Mouse (Mus musculus): ENCODE results near the gene Gm13278. TPM values are rescaled to one million over a fixed set of nuclear protein-coding genes. Genes with fewer than 3 reads are reported as not detected.
"Not testable (repeated sequence)": the region's sequence is repeated elsewhere in the genome, so short reads cannot be mapped to it uniquely, and the experiment has no call there.

The Gm13278 gene
- polyA plus RNA-seq, 1 experiment = not detected

DNA sequence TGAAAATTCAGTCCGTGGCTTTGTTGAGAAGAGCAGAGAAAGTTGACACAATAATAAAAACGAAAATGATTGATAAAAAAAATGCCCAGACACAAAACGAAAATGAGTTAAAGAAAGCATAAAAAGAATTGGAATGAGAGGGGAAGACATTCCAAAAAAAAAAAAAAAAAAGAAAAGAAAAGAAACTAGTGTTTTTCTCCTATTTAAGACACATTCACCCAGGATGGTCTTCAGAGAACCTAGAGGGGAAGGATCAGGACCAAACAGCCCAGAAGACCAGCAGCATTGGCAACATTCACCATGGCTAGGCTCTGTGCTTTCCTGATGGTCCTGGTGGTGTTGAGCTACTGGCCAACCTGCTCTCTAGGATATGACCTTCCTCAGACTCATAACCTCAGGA, 24.6 kb downstream of the Gm13278 start, which contains the start of gene Ifna7:
TSS of gene Ifna7 (plus strand) at position 301 of the 400 bp plus-strand sequence.
- TF ChIP-seq CTCF (IDR thresholded peaks at IDR 0.05; ENCODE audit: low read depth, low read length) (no peak), POLR2A (IDR thresholded peaks at IDR 0.05; ENCODE audit: borderline replicate concordance, low read depth, low read length) (no peak)
- Histone ChIP-seq H3K4me3 (ENCODE audit: insufficient read depth, low read length) (no peak within 1 kb of the TSS), H3K27ac (ENCODE audit: insufficient read depth, low read depth, low read length) (no peak within 1 kb of the TSS), H3K4me1 (ENCODE audit: control insufficient read depth, insufficient read depth, low read length) (no peaks in the 10 kb centered on the region)

GRCm38 (mm10) chr4:88819659-88820058, 28.3 kb downstream of the Gm13278 start, which contains the start of gene Ifna11:
Gene Ifna11 (plus strand): TSS chr4:88819959.
- Histone ChIP-seq H3K27ac (ENCODE audit: insufficient read depth, low read depth, low read length) (no peak within 1 kb of the TSS), H3K4me1 (ENCODE audit: control insufficient read depth, insufficient read depth, low read length) (no peaks in the 10 kb centered on the region), H3K4me3 (ENCODE audit: insufficient read depth, low read length) (no peak within 1 kb of the TSS)
- TF ChIP-seq CTCF (IDR thresholded peaks at IDR 0.05; ENCODE audit: low read depth, low read length) (no peak), POLR2A (IDR thresholded peaks at IDR 0.05; ENCODE audit: borderline replicate concordance, low read depth, low read length) (no peak)

DNA sequence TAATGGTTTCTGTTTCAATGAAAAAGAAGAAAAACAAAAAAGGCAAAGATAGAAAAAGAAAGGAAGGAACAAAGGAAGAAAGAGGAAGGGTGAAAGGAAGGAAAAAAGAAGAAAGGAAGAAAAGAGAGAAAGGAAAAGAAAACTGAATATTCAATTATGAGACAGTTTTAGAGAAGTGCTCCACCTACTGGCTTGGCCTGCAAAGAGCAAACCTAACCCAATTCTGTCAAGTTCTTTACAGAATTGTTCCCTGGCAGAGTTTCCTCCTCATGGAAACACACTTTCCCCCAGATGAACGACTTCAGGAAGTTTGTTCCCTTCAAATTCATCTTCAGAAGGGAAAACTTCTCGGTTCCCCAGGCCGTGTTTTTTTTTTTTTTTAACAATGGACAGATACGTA, 31.6 kb downstream of the Gm13278 start:
- TF ChIP-seq POLR2A (IDR thresholded peaks at IDR 0.05; ENCODE audit: borderline replicate concordance, low read depth, low read length) (no peak), CTCF (IDR thresholded peaks at IDR 0.05; ENCODE audit: low read depth, low read length) (no peak)
- H3K4me3 ChIP-seq (ENCODE audit: insufficient read depth, low read length) = no peak overlapping the region
- H3K4me1 ChIP-seq (ENCODE audit: control insufficient read depth, insufficient read depth, low read length) = no peaks in the 10 kb centered on the region
- H3K27ac ChIP-seq (ENCODE audit: insufficient read depth, low read depth, low read length) = no peak overlapping the region

- not testable (repeated sequence) for H3K4me1 ChIP-seq (ENCODE audit: control insufficient read depth, insufficient read depth, low read length); H3K27ac ChIP-seq (ENCODE audit: insufficient read depth, low read depth, low read length); H3K4me3 ChIP-seq (ENCODE audit: insufficient read depth, low read length)
Measured at GRCm38 (mm10) chr4:88827116-88827515, 35.8 kb downstream of the Gm13278 start, which contains the start of gene Ifna6. Gene Ifna6 (plus strand): TSS chr4:88827416.

DNA sequence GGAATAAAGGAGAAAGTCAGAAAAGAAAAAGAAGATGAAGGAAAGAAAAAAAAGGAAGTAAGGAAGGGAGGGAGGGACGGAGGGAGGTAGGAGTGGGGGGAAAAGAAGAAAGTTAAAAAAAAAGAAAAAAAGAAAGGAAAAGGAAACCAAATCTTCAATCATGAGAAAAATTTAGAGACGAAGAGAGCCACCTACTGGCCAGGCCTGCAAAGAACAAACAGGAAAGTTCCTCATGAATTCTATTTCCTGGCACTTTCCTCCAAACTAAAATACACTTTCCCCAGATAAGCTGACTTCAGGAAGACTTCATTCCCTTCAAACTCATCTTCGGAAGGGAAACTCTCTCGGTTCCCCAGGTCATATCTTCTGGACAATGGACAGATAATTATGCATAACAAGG, 39.2 kb downstream of the Gm13278 start:
- H3K4me1 ChIP-seq (ENCODE audit: control insufficient read depth, insufficient read depth, low read length) = no peaks in the 10 kb centered on the region
- H3K27ac ChIP-seq (ENCODE audit: insufficient read depth, low read depth, low read length) = no peak overlapping the region
- no peak overlapping the region for H3K4me3 ChIP-seq (ENCODE audit: insufficient read depth, low read length)
- TF ChIP-seq CTCF (IDR thresholded peaks at IDR 0.05; ENCODE audit: low read depth, low read length) (no peak), POLR2A (IDR thresholded peaks at IDR 0.05; ENCODE audit: borderline replicate concordance, low read depth, low read length) (no peak)

DNA sequence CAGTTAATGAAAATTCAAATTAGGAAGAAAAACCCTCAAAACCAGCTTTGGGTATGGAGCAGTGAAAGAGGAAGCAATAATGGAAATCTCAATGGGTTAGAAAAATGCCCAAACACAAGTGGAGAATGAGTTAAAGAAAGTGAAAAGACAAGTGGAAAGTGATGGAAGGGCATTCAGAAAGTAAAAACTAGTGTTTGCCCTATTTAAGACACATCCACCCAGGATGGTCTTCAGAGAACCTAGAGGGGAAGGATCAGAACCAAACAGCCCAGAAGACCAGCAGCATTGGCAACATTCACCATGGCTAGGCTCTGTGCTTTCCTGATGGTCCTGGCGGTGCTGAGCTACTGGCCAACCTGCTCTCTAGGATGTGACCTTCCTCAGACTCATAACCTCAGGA, 43.9 kb downstream of the Gm13278 start, which contains the start of gene Ifna5:
TSS of gene Ifna5 (plus strand) at position 301 of the 400 bp plus-strand sequence.
- not testable (repeated sequence) for H3K4me3 ChIP-seq (ENCODE audit: insufficient read depth, low read length); H3K4me1 ChIP-seq (ENCODE audit: control insufficient read depth, insufficient read depth, low read length); H3K27ac ChIP-seq (ENCODE audit: insufficient read depth, low read depth, low read length)

DNA sequence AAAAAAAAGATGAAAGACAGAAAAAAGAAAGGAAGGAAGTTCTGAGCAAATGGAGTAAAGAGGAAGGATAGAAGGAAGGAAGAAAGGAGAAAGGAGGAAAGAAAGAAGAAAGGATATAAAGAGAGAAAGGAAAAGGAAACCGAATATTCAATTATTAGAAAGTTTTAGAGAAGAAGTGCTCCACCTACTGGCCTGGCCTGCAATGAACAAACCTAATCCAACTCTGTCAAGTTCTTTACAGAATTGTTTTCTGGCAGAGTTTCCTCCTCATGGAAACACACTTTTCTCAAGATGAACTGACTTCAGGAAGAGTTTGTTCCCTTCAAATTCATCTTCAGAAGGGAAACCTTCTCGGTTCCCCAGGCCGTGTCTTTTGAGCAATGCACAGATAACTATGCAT, 47.5 kb downstream of the Gm13278 start:
- no peaks in the 10 kb centered on the region for H3K4me1 ChIP-seq (ENCODE audit: control insufficient read depth, insufficient read depth, low read length)
- TF ChIP-seq POLR2A (IDR thresholded peaks at IDR 0.05; ENCODE audit: borderline replicate concordance, low read depth, low read length) (no peak), CTCF (IDR thresholded peaks at IDR 0.05; ENCODE audit: low read depth, low read length) (no peak)
- no peak overlapping the region for H3K27ac ChIP-seq (ENCODE audit: insufficient read depth, low read depth, low read length)
- no peak overlapping the region for H3K4me3 ChIP-seq (ENCODE audit: insufficient read depth, low read length)

DNA sequence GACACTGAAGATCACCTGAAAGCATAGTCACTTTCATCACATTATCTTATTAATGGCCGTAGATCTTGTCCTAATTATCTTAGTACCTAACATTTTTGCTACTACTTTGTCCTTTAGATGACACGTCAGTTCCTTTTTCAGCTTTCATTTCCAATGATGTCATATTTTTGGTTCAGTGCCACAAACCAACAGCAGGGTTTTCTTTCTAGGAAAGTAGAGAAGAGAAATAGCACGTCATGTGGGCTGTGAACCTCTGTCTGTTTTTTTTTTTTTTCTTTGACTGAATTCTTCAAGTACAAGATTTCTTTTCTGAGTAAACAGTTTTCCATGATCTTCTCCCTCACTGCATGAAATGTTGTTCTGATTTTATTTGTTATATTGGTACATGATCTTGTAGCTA, 48.7 kb downstream of the Gm13278 start:
- no peak overlapping the region for H3K4me3 ChIP-seq (ENCODE audit: insufficient read depth, low read length)
- no peak for TF ChIP-seq CTCF (IDR thresholded peaks at IDR 0.05; ENCODE audit: low read depth, low read length)
- no peak for TF ChIP-seq POLR2A (IDR thresholded peaks at IDR 0.05; ENCODE audit: borderline replicate concordance, low read depth, low read length)
- no peak overlapping the region for H3K27ac ChIP-seq (ENCODE audit: insufficient read depth, low read depth, low read length)
- H3K4me1 ChIP-seq (ENCODE audit: control insufficient read depth, insufficient read depth, low read length) = no peaks in the 10 kb centered on the region

DNA sequence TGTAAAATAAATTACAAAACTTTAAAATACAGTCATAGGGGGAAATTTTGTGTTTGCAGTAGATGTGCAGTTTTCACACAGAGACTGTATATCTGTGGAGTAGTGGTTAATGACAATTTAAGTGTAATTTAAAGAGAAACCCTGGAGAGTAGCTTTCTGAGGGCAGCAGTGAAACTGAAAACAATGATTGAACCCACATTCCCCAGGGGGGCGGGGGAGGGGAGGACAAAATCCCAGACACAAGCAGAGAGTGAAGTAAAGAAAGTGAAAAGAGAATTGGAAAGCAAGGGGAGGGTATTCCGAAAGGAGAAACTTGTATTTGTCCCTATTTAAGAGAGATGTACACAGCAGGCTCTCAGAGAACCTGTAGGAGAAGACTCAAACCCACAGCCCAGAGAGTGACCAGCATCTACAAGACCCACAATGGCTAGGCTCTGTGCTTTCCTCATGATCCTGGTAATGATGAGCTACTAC, 50.1 kb downstream of the Gm13278 start, which contains the start of gene Ifna4:
TSS of gene Ifna4 (plus strand) at position 424 of the 474 bp plus-strand sequence.
- H3K27ac ChIP-seq (ENCODE audit: insufficient read depth, low read depth, low read length) = no peak within 1 kb of the TSS
- H3K4me1 ChIP-seq (ENCODE audit: control insufficient read depth, insufficient read depth, low read length) = no peaks in the 10 kb centered on the region
- H3K4me3 ChIP-seq (ENCODE audit: insufficient read depth, low read length) = no peak within 1 kb of the TSS
- TF ChIP-seq CTCF (IDR thresholded peaks at IDR 0.05; ENCODE audit: low read depth, low read length) (no peak), POLR2A (IDR thresholded peaks at IDR 0.05; ENCODE audit: borderline replicate concordance, low read depth, low read length) (no peak)

Other genes starting within 250 kb of the Gm13278 start
- gene Ifna15, start 233.3 kb upstream of the Gm13278 start, polyA plus RNA-seq (2012; ENCODE audit: insufficient read depth, insufficient read length, missing spikeins) = not detected in 2 replicates
- not detected in 2 replicates for gene Ifna14, start 219.8 kb upstream of the Gm13278 start, polyA plus RNA-seq (2012; ENCODE audit: insufficient read depth, insufficient read length, missing spikeins)
- not detected in 2 replicates for gene Ifna9, start 199.2 kb upstream of the Gm13278 start, polyA plus RNA-seq (2012; ENCODE audit: insufficient read depth, insufficient read length, missing spikeins)
- not detected in 2 replicates for gene Ifna12, start 188.2 kb upstream of the Gm13278 start, polyA plus RNA-seq (2012; ENCODE audit: insufficient read depth, insufficient read length, missing spikeins)
- gene C87499, start 157.1 kb upstream of the Gm13278 start, polyA plus RNA-seq (2012; ENCODE audit: insufficient read depth, insufficient read length, missing spikeins) = not detected in 2 replicates
- not detected in 2 replicates for gene Ifna13, start 147.1 kb upstream of the Gm13278 start, polyA plus RNA-seq (2012; ENCODE audit: insufficient read depth, insufficient read length, missing spikeins)
- not detected in 2 replicates for gene Ifna16, start 114.6 kb upstream of the Gm13278 start, polyA plus RNA-seq (2012; ENCODE audit: insufficient read depth, insufficient read length, missing spikeins)
- not detected in 2 replicates for gene Ifna2, start 107.6 kb upstream of the Gm13278 start, polyA plus RNA-seq (2012; ENCODE audit: insufficient read depth, insufficient read length, missing spikeins)
- gene Ifnab, start 100.2 kb upstream of the Gm13278 start, polyA plus RNA-seq (2012; ENCODE audit: insufficient read depth, insufficient read length, missing spikeins) = not detected in 2 replicates
- not detected in 2 replicates for gene Gm26566, start 69.7 kb upstream of the Gm13278 start, polyA plus RNA-seq (2012; ENCODE audit: insufficient read depth, insufficient read length, missing spikeins)
- gene Klhl9, start 69.1 kb upstream of the Gm13278 start, polyA plus RNA-seq (2012; ENCODE audit: insufficient read depth, insufficient read length, missing spikeins) = 60.5 and 64.8 TPM in 2 replicates
- not detected in 2 replicates for gene Gm13271, start 36.7 kb upstream of the Gm13278 start, polyA plus RNA-seq (2012; ENCODE audit: insufficient read depth, insufficient read length, missing spikeins)
- not detected in 2 replicates for gene Gm13283, start 31.4 kb upstream of the Gm13278 start, polyA plus RNA-seq (2012; ENCODE audit: insufficient read depth, insufficient read length, missing spikeins)
- gene Gm13290, start 17.7 kb upstream of the Gm13278 start, polyA plus RNA-seq (2012; ENCODE audit: insufficient read depth, insufficient read length, missing spikeins) = not detected in 2 replicates
- not detected in 2 replicates for gene Gm13289, start 14.6 kb upstream of the Gm13278 start, polyA plus RNA-seq (2012; ENCODE audit: insufficient read depth, insufficient read length, missing spikeins)
- not detected in 2 replicates for gene Gm13272, start 11.7 kb upstream of the Gm13278 start, polyA plus RNA-seq (2012; ENCODE audit: insufficient read depth, insufficient read length, missing spikeins)
- gene Ifnz, start 9.4 kb upstream of the Gm13278 start, polyA plus RNA-seq (2012; ENCODE audit: insufficient read depth, insufficient read length, missing spikeins) = not detected in 2 replicates
- not detected in 2 replicates for gene Gm13276, start 5.8 kb upstream of the Gm13278 start, polyA plus RNA-seq (2012; ENCODE audit: insufficient read depth, insufficient read length, missing spikeins)
- gene Gm13277, start 2.9 kb upstream of the Gm13278 start, polyA plus RNA-seq (2012; ENCODE audit: insufficient read depth, insufficient read length, missing spikeins) = not detected in 2 replicates
- not detected in 2 replicates for gene Gm13275, start 2.9 kb downstream of the Gm13278 start, polyA plus RNA-seq (2012; ENCODE audit: insufficient read depth, insufficient read length, missing spikeins)
- gene Gm13279, start 5.8 kb downstream of the Gm13278 start, polyA plus RNA-seq (2012; ENCODE audit: insufficient read depth, insufficient read length, missing spikeins) = not detected in 2 replicates
- not detected in 2 replicates for gene Gm13285, start 8.1 kb downstream of the Gm13278 start, polyA plus RNA-seq (2012; ENCODE audit: insufficient read depth, insufficient read length, missing spikeins)
- gene Gm13287, start 11.7 kb downstream of the Gm13278 start, polyA plus RNA-seq (2012; ENCODE audit: insufficient read depth, insufficient read length, missing spikeins) = not detected in 2 replicates
- not detected in 2 replicates for gene Gm13288, start 14.0 kb downstream of the Gm13278 start, polyA plus RNA-seq (2012; ENCODE audit: insufficient read depth, insufficient read length, missing spikeins)
- gene Ifna7, start 24.7 kb downstream of the Gm13278 start, polyA plus RNA-seq (2012; ENCODE audit: insufficient read depth, insufficient read length, missing spikeins) = not detected in 2 replicates
- not detected in 2 replicates for gene Ifna11, start 28.4 kb downstream of the Gm13278 start, polyA plus RNA-seq (2012; ENCODE audit: insufficient read depth, insufficient read length, missing spikeins)
- not detected in 2 replicates for gene Ifna6, start 35.9 kb downstream of the Gm13278 start, polyA plus RNA-seq (2012; ENCODE audit: insufficient read depth, insufficient read length, missing spikeins)
- gene Ifna5, start 44.0 kb downstream of the Gm13278 start, polyA plus RNA-seq (2012; ENCODE audit: insufficient read depth, insufficient read length, missing spikeins) = not detected in 2 replicates
- not detected in 2 replicates for gene Ifna4, start 50.3 kb downstream of the Gm13278 start, polyA plus RNA-seq (2012; ENCODE audit: insufficient read depth, insufficient read length, missing spikeins)
- gene Ifna1, start 58.5 kb downstream of the Gm13278 start, polyA plus RNA-seq (2012; ENCODE audit: insufficient read depth, insufficient read length, missing spikeins) = not detected in 2 replicates
- gene Ifne, start 88.7 kb downstream of the Gm13278 start, polyA plus RNA-seq (2012; ENCODE audit: insufficient read depth, insufficient read length, missing spikeins) = not detected in 2 replicates